ENCODE assay signal across 1 mouse cellular context in genomic region chr19:23657261-23657932, GRCm38 (mm10).
TF ChIP-seq lines count a peak whose summit lies in the region.

No protein-coding gene starts in this region.

TF ChIP-seq in ES-E14, 5 proteins besides CTCF, POLR2A, EP300 and RAD21:
- peak; percentile 51 for TF ChIP-seq MAFK (IDR thresholded peaks at IDR 0.05; ENCODE audit: insufficient read depth, low read depth, low read length)
- TF ChIP-seq HCFC1 (IDR thresholded peaks at IDR 0.05; ENCODE audit: borderline replicate concordance, insufficient read depth, low read length): no peak
TF ChIP-seq in ES-E14: peak in this region for 1.
